Mouse (Mus musculus): ENCODE data around the gene Syde2. TPM values are rescaled to one million over a fixed set of nuclear protein-coding genes. Genes with fewer than 3 reads are reported as not detected.
"Not testable (repeated sequence)": the region's sequence is repeated elsewhere in the genome, so short reads cannot be mapped to it uniquely, and the experiment has no call there.

The Syde2 gene
- polyA plus RNA-seq, 1 experiment from 2014 or later, result 0.37 TPM

DNA sequence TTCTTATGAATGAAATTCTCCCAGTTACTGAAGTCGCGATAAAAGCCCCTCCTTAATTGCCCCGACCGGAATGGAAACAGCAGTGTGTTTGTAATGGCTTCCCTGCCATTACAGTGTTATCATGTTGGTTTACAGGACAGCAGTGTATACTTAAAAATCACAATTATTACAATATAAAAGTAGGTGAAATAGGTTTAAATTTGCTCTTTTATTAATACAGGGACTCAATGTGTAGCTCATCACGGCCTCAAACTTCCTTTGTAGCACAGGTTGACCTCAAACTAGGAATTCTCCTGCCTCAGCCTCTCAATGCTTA is 36.9 kb upstream of the Syde2 start:
- H3K4me3 ChIP-seq (replicated peaks), result no peak overlapping the region
- peak overlapping the region; percentile 52; the same call in 1 of the 2 replicates for H3K4me2 ChIP-seq
- peaks cover 7% of the 10 kb centered on the region for H3K4me1 ChIP-seq
- WGBS, result 44% methylated on average over 5 of the region's 5 CpGs
- 0 out of 2 replicates have a peak, but pooled peaks cover 3% of the 10 kb centered on the region for H3K27me3 ChIP-seq (replicated peaks)
- H3K36me3 ChIP-seq, result no peaks in the 10 kb centered on the region
- 0 out of 2 replicates have a peak, but pooled peaks have one; percentile 5 for ATAC-seq (ENCODE audit: low FRiP score)
- no peak overlapping the region for H3K9ac ChIP-seq (replicated peaks)
- no peaks in the 10 kb centered on the region for H3K9me3 ChIP-seq (replicated peaks)
- H3K27ac ChIP-seq (replicated peaks), result no peak overlapping the region

DNA sequence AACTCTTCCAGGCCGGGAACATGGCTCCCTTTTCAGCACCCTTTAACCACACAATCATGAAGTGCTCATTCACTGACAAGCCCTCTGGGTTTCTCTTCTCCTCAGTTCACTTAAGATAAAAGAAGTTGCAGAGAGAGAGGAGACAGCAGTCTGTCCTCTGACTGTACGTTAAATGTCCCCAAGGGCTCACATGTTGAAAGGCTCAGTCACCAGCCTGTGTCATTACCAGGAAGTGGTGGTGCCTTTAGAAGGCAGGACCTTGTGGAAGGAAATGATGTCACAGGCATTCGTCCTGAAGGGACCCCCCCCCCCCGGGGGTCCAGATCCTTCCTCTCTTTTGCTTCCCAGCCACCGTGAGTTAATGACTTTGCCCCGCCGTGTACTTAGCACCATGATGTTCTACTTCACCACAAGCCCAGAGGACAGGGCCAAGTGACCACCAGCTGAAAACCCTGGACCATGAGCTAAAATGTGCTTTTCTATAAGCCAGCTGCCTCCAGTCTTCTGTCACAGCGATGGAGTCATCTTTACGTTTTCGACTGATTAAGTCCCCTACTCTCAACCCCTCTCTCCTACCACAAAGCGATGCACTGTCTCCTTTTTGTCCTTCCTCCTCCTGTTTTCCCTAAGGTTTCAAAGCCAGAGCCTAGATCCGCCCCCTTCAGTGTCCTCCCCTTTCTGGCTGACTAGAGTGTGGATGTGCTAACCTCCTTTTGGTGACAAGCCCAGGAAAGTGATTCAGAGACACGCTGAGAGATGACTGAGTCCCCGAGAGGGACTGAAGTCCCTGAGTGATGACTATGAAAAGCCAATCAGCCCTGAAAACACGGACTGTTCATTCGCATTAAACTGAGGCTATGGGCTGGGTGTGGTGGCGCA is 36.1 kb upstream of the Syde2 start:
- Histone ChIP-seq H3K9ac (replicated peaks) (no peak overlapping the region), H3K4me1 (peaks cover 7% of the 10 kb centered on the region), H3K36me3 (no peaks in the 10 kb centered on the region), H3K4me3 (replicated peaks) (no peak overlapping the region), H3K9me3 (replicated peaks) (no peaks in the 10 kb centered on the region), H3K27me3 (replicated peaks) (0 out of 2 replicates have a peak, but pooled peaks cover 3% of the 10 kb centered on the region), H3K27ac (replicated peaks) (no peak overlapping the region), H3K4me2 (no peak overlapping the region)
- 72% methylated on average over 17 of the region's 17 CpGs for WGBS
- ATAC-seq (ENCODE audit: low FRiP score), result no peak

DNA sequence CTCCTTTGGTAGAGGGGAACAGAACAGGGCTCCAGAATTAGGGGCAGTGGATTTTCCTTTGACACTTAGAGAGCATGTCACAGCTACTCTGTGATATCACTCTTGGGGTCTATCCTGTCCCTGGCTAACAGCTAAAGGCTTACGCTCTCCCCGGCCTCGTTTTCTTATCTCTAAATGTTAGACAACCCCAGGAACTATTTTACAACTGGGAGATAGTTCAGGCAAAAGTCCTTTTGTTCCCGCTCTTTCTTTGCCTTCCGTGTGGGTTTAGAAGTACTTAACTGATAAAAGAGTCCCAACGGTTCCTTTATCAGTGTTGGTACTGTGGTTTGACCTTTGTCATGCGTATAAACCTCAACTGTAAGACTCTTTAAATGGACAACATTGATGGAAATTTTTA is 34.7 kb upstream of the Syde2 start:
- H3K36me3 ChIP-seq, result no peaks in the 10 kb centered on the region
- H3K9ac ChIP-seq (replicated peaks), result no peak overlapping the region
- H3K4me3 ChIP-seq (replicated peaks), result no peak overlapping the region
- WGBS, result 91% methylated on average over 7 of the region's 7 CpGs
- 0 out of 2 replicates have a peak, but pooled peaks cover 3% of the 10 kb centered on the region for H3K27me3 ChIP-seq (replicated peaks)
- no peak overlapping the region for H3K27ac ChIP-seq (replicated peaks)
- peaks cover 7% of the 10 kb centered on the region for H3K4me1 ChIP-seq
- no peaks in the 10 kb centered on the region for H3K9me3 ChIP-seq (replicated peaks)
- ATAC-seq (ENCODE audit: low FRiP score), result no peak
- H3K4me2 ChIP-seq, result no peak overlapping the region

- ATAC-seq (ENCODE audit: low FRiP score), result no peak
- 86% methylated on average over 2 of the region's 2 CpGs for WGBS
Measured at GRCm38 (mm10) chr3:145953411-145953810, 34.3 kb upstream of the Syde2 start.

DNA sequence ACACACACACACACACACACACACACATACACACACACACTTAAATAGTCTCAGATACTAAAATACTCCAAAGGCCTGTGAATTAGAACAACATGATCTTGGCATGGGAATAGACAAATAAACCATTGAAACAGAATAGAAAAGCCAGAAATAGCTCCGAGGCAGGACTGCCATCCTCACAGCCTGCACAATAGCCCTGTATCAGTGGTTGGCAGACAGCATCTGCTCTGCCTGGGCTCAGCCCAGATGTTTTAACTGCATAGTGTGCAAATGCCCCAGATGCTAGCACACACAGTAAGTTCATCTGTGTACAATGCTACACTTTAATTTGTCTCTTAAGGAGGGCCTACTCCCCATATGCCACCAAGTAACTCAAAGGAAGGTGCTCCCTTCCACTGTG is 27.8 kb upstream of the Syde2 start:
- Histone ChIP-seq H3K36me3 (no peaks in the 10 kb centered on the region), H3K4me1 (peaks cover 19% of the 10 kb centered on the region), H3K4me2 (no peak overlapping the region), H3K9ac (replicated peaks) (no peak overlapping the region), H3K4me3 (replicated peaks) (no peak overlapping the region), H3K27me3 (replicated peaks) (peaks cover 16% of the 10 kb centered on the region), H3K27ac (replicated peaks) (no peak overlapping the region), H3K9me3 (replicated peaks) (no peaks in the 10 kb centered on the region)
- 46% methylated on average over 1 of the region's 1 CpGs for WGBS
- ATAC-seq (ENCODE audit: low FRiP score), result no peak

More at GRCm38 (mm10) chr3:145953411-145953810, 34.3 kb upstream of the Syde2 start:
- Histone ChIP-seq H3K36me3 (no peaks in the 10 kb centered on the region), H3K9ac (replicated peaks) (no peak overlapping the region), H3K27ac (replicated peaks) (no peak overlapping the region), H3K9me3 (replicated peaks) (no peaks in the 10 kb centered on the region), H3K4me3 (replicated peaks) (no peak overlapping the region), H3K4me1 (peaks cover 7% of the 10 kb centered on the region), H3K4me2 (no peak overlapping the region), H3K27me3 (replicated peaks) (0 out of 2 replicates have a peak, but pooled peaks cover under 1% of the 10 kb centered on the region)

DNA sequence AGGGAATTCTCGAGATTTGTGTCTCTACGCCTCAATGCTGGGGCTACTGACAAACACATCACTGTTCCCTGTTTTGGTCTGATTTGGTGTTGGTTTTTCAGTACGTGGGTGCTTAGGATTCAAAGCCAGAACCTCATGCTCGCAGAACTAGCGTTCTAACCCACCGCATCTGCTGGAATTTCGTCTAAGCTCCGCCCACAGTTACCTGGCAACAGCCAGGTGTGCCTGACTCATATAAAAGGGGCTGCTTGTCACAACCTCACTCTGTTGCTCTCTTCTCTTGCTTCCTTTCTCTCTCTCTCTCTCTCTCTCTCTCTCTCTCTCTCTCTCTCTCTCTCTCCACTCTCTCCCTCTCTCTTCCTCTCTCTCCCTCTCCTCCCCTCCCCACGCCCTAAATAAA is 25.3 kb upstream of the Syde2 start:
- ATAC-seq (ENCODE audit: low FRiP score), result no peak
- WGBS, result 22% methylated on average over 9 of the region's 9 CpGs
- no peak overlapping the region for H3K27ac ChIP-seq (replicated peaks)

DNA sequence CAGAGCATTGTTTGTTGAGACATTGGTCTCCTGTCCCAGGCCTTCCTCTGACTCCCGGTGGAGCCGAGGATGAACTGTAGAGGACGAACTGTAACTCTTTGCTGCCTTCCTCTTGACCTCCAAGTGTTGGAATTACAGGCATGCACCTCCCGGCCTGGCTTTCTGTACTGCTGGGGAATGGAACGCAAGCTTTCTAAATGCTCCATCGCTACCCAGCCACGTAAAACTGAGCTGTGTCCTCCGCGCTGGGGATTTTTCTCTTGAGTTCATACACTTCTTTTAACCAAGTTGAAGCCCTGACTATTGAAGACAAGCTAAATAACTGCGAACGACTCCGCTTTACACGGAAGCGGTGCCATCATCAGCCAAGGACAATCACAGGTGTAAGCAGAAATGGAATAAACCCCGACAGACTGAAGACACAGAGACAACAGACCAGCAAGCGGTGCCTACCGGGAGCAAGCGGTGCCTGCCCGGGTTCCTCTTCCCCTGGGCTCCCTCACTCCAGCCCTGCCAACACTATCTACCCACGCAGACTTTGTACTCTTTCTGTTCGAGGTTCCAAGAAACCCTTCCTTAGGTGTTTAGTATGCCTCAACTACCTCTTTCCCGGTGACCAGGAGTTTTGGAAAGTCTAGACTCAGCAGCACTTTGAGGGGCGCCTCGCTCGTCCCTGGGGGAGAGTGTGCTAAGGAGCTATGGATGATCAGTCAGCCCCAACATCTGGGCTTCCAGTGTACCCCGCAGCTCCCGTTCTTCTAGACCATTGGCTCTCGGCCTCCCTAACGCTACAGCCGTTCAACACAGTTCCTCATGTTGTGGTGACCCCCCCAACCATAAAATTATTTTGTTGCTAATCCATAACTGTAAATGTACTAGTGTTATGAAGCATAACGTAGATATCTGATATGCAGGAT is 24.3 kb upstream of the Syde2 start:
- ATAC-seq (ENCODE audit: low FRiP score), result no peak
- Histone ChIP-seq H3K27ac (replicated peaks) (no peak overlapping the region), H3K4me3 (replicated peaks) (peak overlapping the region; percentile 9), H3K9ac (replicated peaks) (no peak overlapping the region), H3K9me3 (replicated peaks) (no peaks in the 10 kb centered on the region), H3K36me3 (no peaks in the 10 kb centered on the region), H3K4me2 (peak overlapping the region; percentile 41), H3K4me1 (peaks cover 23% of the 10 kb centered on the region), H3K27me3 (replicated peaks) (peaks cover 21% of the 10 kb centered on the region)
- WGBS, result 19% methylated on average over 31 of the region's 31 CpGs

More for the DNA sequence above, 25.3 kb upstream of the Syde2 start:
- Histone ChIP-seq H3K4me3 (replicated peaks) (no peak overlapping the region), H3K4me2 (no peak overlapping the region), H3K36me3 (no peaks in the 10 kb centered on the region), H3K9me3 (replicated peaks) (no peaks in the 10 kb centered on the region), H3K4me1 (peaks cover 23% of the 10 kb centered on the region), H3K9ac (replicated peaks) (no peak overlapping the region), H3K27me3 (replicated peaks) (peaks cover 21% of the 10 kb centered on the region)

GRCm38 (mm10) chr3:145964018-145964387 is 23.7 kb upstream of the Syde2 start:
- Histone ChIP-seq H3K4me2 (peak overlapping the region; percentile 41), H3K27me3 (replicated peaks) (peaks cover 21% of the 10 kb centered on the region), H3K27ac (replicated peaks) (no peak overlapping the region), H3K36me3 (no peaks in the 10 kb centered on the region), H3K4me1 (peaks cover 23% of the 10 kb centered on the region), H3K4me3 (replicated peaks) (peak overlapping the region; percentile 9; the same call in 1 of the 2 replicates), H3K9ac (replicated peaks) (0 out of 2 replicates have a peak overlapping the region, but pooled peaks have one; percentile 5), H3K9me3 (replicated peaks) (no peaks in the 10 kb centered on the region)
- 21% methylated on average over 10 of the region's 10 CpGs for WGBS
- ATAC-seq (ENCODE audit: low FRiP score), result no peak

GRCm38 (mm10) chr3:145964473-145964872 is 23.2 kb upstream of the Syde2 start:
- Histone ChIP-seq H3K27ac (replicated peaks) (no peak overlapping the region), H3K27me3 (replicated peaks) (peaks cover 21% of the 10 kb centered on the region), H3K9me3 (replicated peaks) (no peaks in the 10 kb centered on the region), H3K4me3 (replicated peaks) (no peak overlapping the region), H3K4me1 (peaks cover 23% of the 10 kb centered on the region), H3K4me2 (peak overlapping the region; percentile 41), H3K36me3 (no peaks in the 10 kb centered on the region), H3K9ac (replicated peaks) (no peak overlapping the region)
- ATAC-seq (ENCODE audit: low FRiP score), result no peak
- WGBS, result 13% methylated on average over 10 of the region's 10 CpGs

GRCm38 (mm10) chr3:145965583-145965982 is 22.1 kb upstream of the Syde2 start:
- Histone ChIP-seq H3K4me1 (peaks cover 23% of the 10 kb centered on the region), H3K27me3 (replicated peaks) (peaks cover 21% of the 10 kb centered on the region)
- not testable (repeated sequence) for H3K4me3 ChIP-seq (replicated peaks); H3K4me2 ChIP-seq; H3K36me3 ChIP-seq; ATAC-seq (ENCODE audit: low FRiP score); H3K27ac ChIP-seq (replicated peaks); H3K9ac ChIP-seq (replicated peaks); H3K9me3 ChIP-seq (replicated peaks)
- WGBS, result 87% methylated on average over 3 of the region's 3 CpGs

GRCm38 (mm10) chr3:145966806-145967205 is 20.9 kb upstream of the Syde2 start:
- no peak for ATAC-seq (ENCODE audit: low FRiP score)
- Histone ChIP-seq H3K36me3 (no peaks in the 10 kb centered on the region), H3K4me1 (peaks cover 23% of the 10 kb centered on the region), H3K9me3 (replicated peaks) (no peaks in the 10 kb centered on the region), H3K27ac (replicated peaks) (no peak overlapping the region), H3K9ac (replicated peaks) (no peak overlapping the region), H3K4me3 (replicated peaks) (no peak overlapping the region), H3K27me3 (replicated peaks) (peaks cover 21% of the 10 kb centered on the region), H3K4me2 (no peak overlapping the region)
- 87% methylated on average over 5 of the region's 5 CpGs for WGBS
